Mouse (Mus musculus) lung, embryonic 16.5 days (tissue): ENCODE measurements around the gene Ap3m1. TPM values are rescaled to one million over a fixed set of nuclear protein-coding genes. Genes with fewer than 3 reads are reported as not detected.

Experiments
- ATAC-seq: fragments of 200-750 bp; cut with Nextera tagmentation; 2 replicates; pipeline ENCODE4 v1.8.0; 2017; ENCODE audit warnings: low read depth, mild to moderate bottlenecking, moderate library complexity
- H3K27ac ChIP-seq: fragments of 300-500 bp; sonication (generic); 2 replicates; pipeline ENCODE4 v1.5.1; 2014; ENCODE audit warnings: mild to moderate bottlenecking, control low read depth, low read length
- H3K27me3 ChIP-seq: fragments of 300-500 bp; sonication (generic); 2 replicates; pipeline ENCODE4 v1.6.1; 2014; ENCODE audit warnings: low read depth, low read length, mixed read lengths; ENCODE audit not compliant: control insufficient read depth, insufficient read depth
- H3K36me3 ChIP-seq: fragments of 300-500 bp; sonication (generic); 2 replicates; pipeline ENCODE4 v1.6.1; 2014; ENCODE audit warnings: low read length; ENCODE audit not compliant: control insufficient read depth, insufficient read depth
- H3K4me1 ChIP-seq: fragments of 300-500 bp; sonication (generic); replicated peaks from 2 replicates; pipeline ENCODE4 v1.6.1; 2014; ENCODE audit warnings: low read length, mixed read lengths; ENCODE audit not compliant: control insufficient read depth, insufficient read depth
- H3K4me2 ChIP-seq: fragments of 300-500 bp; sonication (generic); 2 replicates; pipeline ENCODE4 v1.6.1; 2014; ENCODE audit warnings: low read depth, low read length, control low read depth
- H3K4me3 ChIP-seq: fragments of 300-500 bp; sonication (generic); 2 replicates; pipeline ENCODE4 v1.5.1; 2014; ENCODE audit warnings: mild to moderate bottlenecking, low read length, control low read depth
- H3K9ac ChIP-seq: fragments of 300-500 bp; sonication (generic); 2 replicates; pipeline ENCODE4 v1.6.1; 2014; ENCODE audit warnings: low read length, control low read depth
- H3K9me3 ChIP-seq: fragments of 300-500 bp; sonication (generic); 2 replicates; pipeline ENCODE4 v1.6.1; 2016; ENCODE audit warnings: low read length; ENCODE audit not compliant: control insufficient read depth
- WGBS: fragments of 180-500 bp; shearing (Covaris S2); extraction: QIAGEN DNeasy Blood & Tissue Kit; methylation state at CpG from one replicate; pipeline ENCODE4 v1.1.7; 2014; 5-methylcytosine and 5-hydroxymethylcytosine counted together
- polyA plus RNA-seq: library from polyadenylated mRNA; unstranded; fragments of >200 nt; fragmentation: Nextera tagmentation; extraction: Ambion mirVana; gene quantifications from 2 replicates; pipeline ENCODE4 v1.2.1, GENCODE M21; 2015

Gene Ap3m1
- polyA plus RNA-seq, 1 experiment from 2014 or later = 83.5 TPM

DNA sequence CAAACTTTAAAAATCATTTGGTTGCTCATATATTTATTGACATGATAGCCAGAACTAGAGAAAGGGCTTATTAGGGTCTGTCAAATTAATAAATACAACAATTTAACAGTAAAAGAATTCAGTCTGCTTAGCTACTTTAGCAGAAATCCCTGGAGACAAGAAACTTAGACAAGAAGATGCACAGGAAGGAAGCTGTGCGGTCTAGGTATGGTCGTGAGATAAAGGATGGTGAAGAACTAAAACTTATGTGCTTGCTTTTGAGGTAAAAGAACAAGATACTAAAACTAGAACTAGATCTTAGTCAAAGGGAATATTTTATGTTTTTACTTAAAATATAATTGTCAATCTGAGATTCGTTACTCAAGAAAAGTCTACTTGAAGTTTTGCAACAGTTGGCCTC, 17.5 kb downstream of the Ap3m1 start:
- Histone ChIP-seq H3K4me3 (no peak overlapping the region), H3K36me3 (peaks cover 34% of the 10 kb centered on the region), H3K9ac (no peak overlapping the region), H3K27ac (no peak overlapping the region), H3K4me1 (peaks cover 8% of the 10 kb centered on the region; the same call in 1 of the 2 replicates), H3K4me2 (no peak overlapping the region), H3K27me3 (no peaks in the 10 kb centered on the region), H3K9me3 (no peaks in the 10 kb centered on the region)
- ATAC-seq = no peak
- 92% methylated on average over 3 of the region's 3 CpGs for WGBS

DNA sequence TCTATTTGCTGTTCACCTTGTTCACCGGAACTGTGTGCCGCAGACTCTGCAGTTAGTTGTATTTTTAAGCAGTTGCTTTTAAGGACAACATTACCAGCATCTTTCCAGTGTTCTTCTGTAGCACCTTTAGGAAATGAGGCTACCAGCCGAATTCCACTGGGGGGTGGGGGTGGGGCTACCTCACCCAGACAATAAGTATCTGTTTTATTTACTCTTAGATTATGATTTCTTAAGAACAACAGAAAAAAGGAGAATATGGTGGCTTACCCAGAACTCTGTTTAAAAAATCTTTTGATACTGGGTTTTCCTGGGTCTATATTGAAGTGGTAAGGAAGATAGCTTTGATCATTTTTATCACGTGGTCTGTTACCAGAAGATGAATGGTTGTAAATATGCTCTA, 18.0 kb downstream of the Ap3m1 start:
- Histone ChIP-seq H3K27me3 (no peaks in the 10 kb centered on the region), H3K27ac (no peak overlapping the region), H3K36me3 (peaks cover 30% of the 10 kb centered on the region), H3K9me3 (no peaks in the 10 kb centered on the region), H3K4me2 (no peak overlapping the region), H3K4me3 (no peak overlapping the region), H3K4me1 (peaks cover 8% of the 10 kb centered on the region; the same call in 1 of the 2 replicates), H3K9ac (no peak overlapping the region)
- no peak for ATAC-seq
- 89% methylated on average over 4 of the region's 4 CpGs for WGBS

DNA sequence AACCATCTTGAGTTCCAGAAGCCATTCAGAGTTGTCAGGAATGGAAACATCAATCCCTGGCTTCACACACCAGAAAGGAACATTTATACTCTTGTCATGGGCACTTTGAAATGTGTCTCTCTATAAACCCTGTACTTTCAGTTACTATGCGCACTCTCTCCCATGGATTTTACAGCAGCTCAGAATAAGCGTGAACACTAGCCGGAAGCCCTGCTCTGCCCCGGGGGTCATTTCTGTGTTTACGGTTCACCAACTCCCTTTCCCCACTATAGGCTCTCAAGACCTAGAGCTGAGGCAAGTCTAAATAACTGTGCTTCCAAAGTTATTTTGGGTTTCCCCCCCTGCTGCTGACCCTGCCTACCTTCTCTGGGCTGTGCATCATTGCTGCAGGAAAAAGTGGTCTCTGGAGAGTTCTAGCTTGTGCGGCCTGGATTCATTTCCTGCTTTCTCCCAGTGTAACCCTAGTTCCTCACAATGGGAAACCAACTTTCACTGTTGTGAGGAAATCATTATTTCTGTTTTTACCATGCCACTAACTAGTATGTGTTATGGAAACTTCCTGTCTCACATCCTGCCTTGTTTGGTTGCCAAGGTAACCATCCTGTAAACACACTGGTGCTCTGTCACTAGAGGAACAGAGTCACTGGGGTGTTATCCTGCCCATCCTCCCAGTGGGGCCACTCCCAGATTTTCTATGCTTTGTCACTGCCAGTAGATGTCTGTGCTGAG, 20.4 kb downstream of the Ap3m1 start:
- 62% methylated on average over 6 of the region's 6 CpGs for WGBS
- ATAC-seq = peak; percentile 88
- Histone ChIP-seq H3K27me3 (no peaks in the 10 kb centered on the region), H3K9ac (no peak overlapping the region), H3K36me3 (peaks cover 37% of the 10 kb centered on the region), H3K27ac (peak overlapping the region; percentile 74), H3K4me2 (no peak overlapping the region), H3K4me1 (peaks cover 8% of the 10 kb centered on the region; the same call in 1 of the 2 replicates), H3K4me3 (no peak overlapping the region), H3K9me3 (no peaks in the 10 kb centered on the region)

DNA sequence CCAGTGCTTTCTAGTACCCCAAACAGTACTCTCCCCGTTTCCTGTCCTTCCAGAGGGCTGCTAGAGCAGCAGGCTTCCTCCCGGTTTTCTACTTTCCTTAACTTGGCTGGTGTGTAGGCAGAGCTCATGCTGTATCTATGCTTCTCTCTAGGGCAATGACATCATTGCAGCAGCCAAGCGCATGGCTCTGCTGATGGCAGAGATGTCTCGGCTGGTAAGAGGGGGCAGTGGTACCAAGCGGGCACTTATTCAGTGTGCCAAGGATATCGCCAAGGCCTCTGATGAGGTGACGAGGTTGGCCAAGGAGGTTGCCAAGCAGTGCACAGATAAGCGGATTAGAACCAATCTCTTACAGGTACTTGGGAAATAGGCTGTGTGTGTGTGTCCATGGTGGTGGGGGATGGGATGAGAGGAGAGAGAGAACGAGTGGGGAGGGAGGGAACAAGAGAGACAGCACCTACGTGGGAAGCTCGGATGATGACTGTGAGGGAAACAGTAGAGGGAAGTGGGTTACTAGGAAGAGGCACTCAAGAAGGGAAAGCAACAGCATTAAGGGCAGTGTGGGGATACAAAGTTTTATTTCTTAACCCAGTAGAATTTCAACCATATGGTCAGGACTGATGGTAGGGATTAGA, 23.2 kb downstream of the Ap3m1 start:
- no peak overlapping the region for H3K9ac ChIP-seq
- WGBS = 82% methylated on average over 11 of the region's 11 CpGs
- H3K4me2 ChIP-seq = no peak overlapping the region
- peaks cover 42% of the 10 kb centered on the region for H3K36me3 ChIP-seq
- ATAC-seq = no peak
- H3K9me3 ChIP-seq = no peaks in the 10 kb centered on the region
- peaks cover 8% of the 10 kb centered on the region; the same call in 1 of the 2 replicates for H3K4me1 ChIP-seq
- no peaks in the 10 kb centered on the region for H3K27me3 ChIP-seq
- H3K27ac ChIP-seq = no peak overlapping the region
- no peak overlapping the region for H3K4me3 ChIP-seq

DNA sequence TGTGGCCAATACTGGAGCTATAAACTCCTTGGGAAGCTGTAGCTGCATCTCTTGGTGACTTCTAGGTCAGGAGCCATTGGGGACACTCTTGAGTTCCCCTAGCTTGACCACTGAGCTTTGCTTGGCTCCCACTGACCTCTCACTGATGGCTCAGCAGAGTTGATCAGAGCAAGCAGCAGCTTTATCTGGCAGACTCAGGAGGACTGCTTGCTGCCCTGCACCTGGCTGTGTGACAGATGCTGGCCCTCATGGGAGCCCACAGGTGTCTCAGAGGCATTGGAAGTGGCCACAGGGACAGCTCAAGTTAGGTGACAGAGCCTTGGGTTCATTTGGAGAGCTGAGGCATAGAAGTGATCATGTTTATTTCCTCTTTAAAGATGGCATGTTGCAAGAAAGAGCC, 24.8 kb downstream of the Ap3m1 start:
- no peak overlapping the region for H3K9ac ChIP-seq
- no peak overlapping the region for H3K27ac ChIP-seq
- H3K4me2 ChIP-seq = no peak overlapping the region
- H3K9me3 ChIP-seq = no peaks in the 10 kb centered on the region
- H3K36me3 ChIP-seq = peaks cover 46% of the 10 kb centered on the region
- ATAC-seq = no peak
- H3K4me1 ChIP-seq = peaks cover 8% of the 10 kb centered on the region; the same call in 1 of the 2 replicates
- H3K4me3 ChIP-seq = no peak overlapping the region
- H3K27me3 ChIP-seq = no peaks in the 10 kb centered on the region

DNA sequence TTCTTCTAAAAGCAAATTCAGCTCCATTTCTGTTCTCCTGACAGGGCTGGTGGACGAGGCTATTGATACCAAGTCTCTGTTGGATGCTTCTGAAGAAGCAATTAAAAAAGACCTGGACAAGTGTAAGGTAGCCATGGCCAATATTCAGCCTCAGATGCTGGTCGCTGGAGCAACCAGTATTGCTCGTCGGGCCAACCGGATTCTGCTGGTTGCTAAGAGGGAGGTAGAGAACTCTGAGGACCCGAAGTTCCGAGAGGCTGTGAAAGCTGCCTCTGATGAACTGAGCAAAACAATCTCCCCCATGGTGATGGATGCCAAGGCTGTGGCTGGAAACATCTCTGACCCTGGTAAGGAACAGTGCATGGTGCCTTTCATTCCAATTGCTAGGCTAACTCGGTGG, 31.9 kb downstream of the Ap3m1 start:
- no peaks in the 10 kb centered on the region for H3K4me1 ChIP-seq
- no peak overlapping the region for H3K4me2 ChIP-seq
- WGBS = 87% methylated on average over 8 of the region's 8 CpGs
- no peaks in the 10 kb centered on the region for H3K9me3 ChIP-seq
- ATAC-seq = no peak
- H3K4me3 ChIP-seq = no peak overlapping the region
- H3K36me3 ChIP-seq = peaks cover 39% of the 10 kb centered on the region
- no peak overlapping the region for H3K27ac ChIP-seq
- no peaks in the 10 kb centered on the region for H3K27me3 ChIP-seq
- H3K9ac ChIP-seq = no peak overlapping the region

DNA sequence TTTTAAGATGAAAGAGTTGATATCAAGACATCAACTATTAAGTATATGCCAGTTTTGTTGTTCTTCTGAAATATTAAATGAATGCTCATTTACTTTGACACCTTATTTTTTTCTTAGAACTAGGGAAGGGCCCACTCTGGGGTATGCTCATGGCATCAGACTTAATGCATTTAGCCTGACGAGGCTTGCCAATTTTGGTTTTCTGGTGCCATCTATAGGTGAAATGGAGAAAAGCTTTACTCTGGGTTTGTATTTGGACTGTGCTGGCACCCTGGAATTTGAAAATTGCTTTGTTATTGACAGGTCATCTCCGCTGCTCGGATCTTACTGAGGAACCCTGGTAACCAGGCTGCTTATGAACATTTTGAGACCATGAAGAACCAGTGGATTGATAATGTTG, 33.3 kb downstream of the Ap3m1 start:
- 41% methylated on average over 3 of the region's 3 CpGs for WGBS
- Histone ChIP-seq H3K4me1 (no peaks in the 10 kb centered on the region), H3K4me2 (no peak overlapping the region), H3K9ac (no peak overlapping the region), H3K27me3 (no peaks in the 10 kb centered on the region), H3K4me3 (no peak overlapping the region), H3K27ac (no peak overlapping the region), H3K9me3 (no peaks in the 10 kb centered on the region), H3K36me3 (peaks cover 32% of the 10 kb centered on the region)
- ATAC-seq = peak; percentile 67

DNA sequence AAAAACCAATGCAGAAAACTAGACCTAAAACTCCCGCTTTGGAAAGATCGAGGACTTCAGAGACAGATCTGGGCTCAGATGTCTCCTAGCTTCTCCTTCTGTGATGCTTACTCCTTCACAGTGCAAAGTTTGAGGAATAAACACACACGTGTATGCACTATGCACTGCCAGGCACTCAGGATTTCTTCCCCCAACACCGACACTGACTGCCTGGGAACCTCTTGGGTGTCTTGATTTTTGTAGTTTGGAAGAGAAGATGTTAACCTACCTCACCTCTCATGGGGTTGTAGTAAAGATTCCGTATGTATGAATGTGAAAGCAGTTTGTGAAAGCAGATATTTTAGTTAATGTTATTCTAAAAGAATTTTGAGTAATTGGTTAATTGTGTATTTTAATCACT, 34.4 kb downstream of the Ap3m1 start:
- H3K4me1 ChIP-seq = no peaks in the 10 kb centered on the region
- no peaks in the 10 kb centered on the region for H3K27me3 ChIP-seq
- H3K9ac ChIP-seq = no peak overlapping the region
- no peaks in the 10 kb centered on the region for H3K9me3 ChIP-seq
- no peak overlapping the region for H3K27ac ChIP-seq
- no peak overlapping the region for H3K4me2 ChIP-seq
- WGBS = 88% methylated on average over 5 of the region's 5 CpGs
- no peak overlapping the region for H3K4me3 ChIP-seq
- no peak for ATAC-seq
- peaks cover 27% of the 10 kb centered on the region for H3K36me3 ChIP-seq

DNA sequence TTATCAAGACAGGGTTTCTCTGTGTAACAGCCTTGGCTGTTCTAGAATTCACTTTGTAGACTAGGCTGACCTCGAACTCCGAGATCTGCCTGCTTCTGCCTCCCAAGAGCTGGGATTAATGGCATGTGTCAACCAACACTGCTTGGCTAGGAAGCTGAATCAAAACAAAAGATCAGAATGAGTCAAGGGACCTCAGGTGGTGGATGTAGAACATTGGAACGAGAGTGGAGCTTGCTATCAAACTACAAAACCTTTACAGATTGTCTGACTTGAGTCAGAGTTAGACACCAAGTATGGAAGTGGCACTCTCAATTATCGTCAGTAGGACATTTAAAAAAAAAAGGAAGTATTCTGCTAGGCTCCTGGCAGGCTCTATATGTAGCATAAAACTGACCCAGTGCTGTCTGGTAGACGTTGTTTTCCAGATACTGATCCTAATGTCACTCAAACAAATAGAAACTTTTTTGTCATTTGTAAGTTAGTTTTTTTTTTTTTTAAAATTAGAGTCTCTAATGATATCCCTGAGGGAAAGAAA, 38.4 kb downstream of the Ap3m1 start:
- Histone ChIP-seq H3K4me1 (no peaks in the 10 kb centered on the region), H3K27ac (no peak overlapping the region), H3K9ac (no peak overlapping the region), H3K9me3 (no peaks in the 10 kb centered on the region), H3K4me2 (no peak overlapping the region), H3K36me3 (peaks cover 24% of the 10 kb centered on the region), H3K4me3 (no peak overlapping the region), H3K27me3 (no peaks in the 10 kb centered on the region)
- 83% methylated on average over 5 of the region's 5 CpGs for WGBS
- ATAC-seq = no peak
